Mouse (Mus musculus) heart, adult 2 months (tissue): ENCODE results near the gene Kremen1. TPM values are rescaled to one million over a fixed set of nuclear protein-coding genes. Genes with fewer than 3 reads are reported as not detected.
A peak's percentile ranks its signal among the peaks of the same experiment; 100 is the strongest.

ENCODE experiments used
- DNase-seq, 2 experiments: peaks; one replicate each; pipeline ENCODE4 v3.0.0; 2021
- H3K27ac ChIP-seq: fragments of 200-600 bp; 2 replicates; pipeline ENCODE4 v1.8.1; 2022
- H3K27me3 ChIP-seq: fragments of 200-500 bp; 2 replicates; pipeline ENCODE4 v1.6.1; 2012; ENCODE audit warnings: mild to moderate bottlenecking, low read length, inconsistent platforms, mixed read lengths; ENCODE audit not compliant: control insufficient read depth, insufficient read depth
- H3K36me3 ChIP-seq: fragments of 200-500 bp; 2 replicates; pipeline ENCODE4 v1.6.1; 2012; ENCODE audit warnings: low read length, inconsistent platforms; ENCODE audit not compliant: control insufficient read depth, insufficient read depth
- H3K4me1 ChIP-seq: fragments of 200-500 bp; 2 replicates; pipeline ENCODE4 v1.6.1; 2011; ENCODE audit warnings: low read length; ENCODE audit not compliant: control insufficient read depth, insufficient read depth
- H3K4me3 ChIP-seq: fragments of 200-600 bp; 2 replicates; pipeline ENCODE4 v1.8.1; 2022
- H3K79me2 ChIP-seq: fragments of 200-500 bp; replicated peaks from 2 replicates; pipeline ENCODE4 v1.6.1; 2012; ENCODE audit warnings: mild to moderate bottlenecking, inconsistent platforms, low read length, moderate library complexity, mixed read lengths; ENCODE audit not compliant: control insufficient read depth, insufficient read depth
- H3K9ac ChIP-seq: fragments of 200-500 bp; 2 replicates; pipeline ENCODE4 v1.6.1; 2012; ENCODE audit warnings: low read depth, mild to moderate bottlenecking, control low read depth, inconsistent platforms, low read length, mixed read lengths
- CTCF ChIP-seq: fragments of 200-600 bp; IDR thresholded peaks from 2 replicates; pipeline ENCODE4 v1.8.1; 2022; ENCODE audit warnings: antibody characterized with exemption, mild to moderate bottlenecking, moderate library complexity
- EP300 ChIP-seq: fragments of 200-500 bp; IDR thresholded peaks from 2 replicates; pipeline ENCODE4 v1.6.1; 2011; ENCODE audit warnings: low read depth, low read length, control low read depth; ENCODE audit not compliant: insufficient read depth
- POLR2A ChIP-seq: fragments of 200-500 bp; IDR thresholded peaks from 2 replicates; pipeline ENCODE4 v1.6.1; 2011; ENCODE audit warnings: mild to moderate bottlenecking, low read depth, low read length, control low read depth; ENCODE audit not compliant: insufficient read depth
- WGBS: fragments of 180-500 bp; shearing (Covaris S2); methylation state at CpG from one replicate; pipeline ENCODE4 v1.1.7; 2018; 5-methylcytosine and 5-hydroxymethylcytosine counted together
- intact Hi-C: fragments of 180-260 bp; cut with DNase I; formaldehyde crosslinking; loops from one replicate; pipeline ENCODE4 v1.15.1; 2025
- polyA plus RNA-seq: library from polyadenylated mRNA; depleted of rRNA; stranded (reverse); fragments of >200 nt; gene quantifications from 2 replicates; pipeline ENCODE4 v1.2.3, GENCODE M21; 2012
- total RNA-seq, 2 experiments: library from RNA; stranded (reverse); gene quantifications; 2 replicates each; pipeline ENCODE4 v1.2.3; 2021

Kremen1 gene
- total and polyA plus RNA-seq, 3 experiments, result 59.7 to 93.9 (median 80.3) TPM

- Histone ChIP-seq H3K4me1 (no peaks in the 10 kb centered on the region), H3K9ac (no peak overlapping the region), H3K27me3 (no peaks in the 10 kb centered on the region), H3K79me2 (no peaks in the 10 kb centered on the region), H3K36me3 (no peaks in the 10 kb centered on the region), H3K4me3 (no peak overlapping the region), H3K27ac (peak overlapping the region; percentile 11; the same call in 1 of the 2 replicates)
- peak; percentile 48 to 49 for DNase-seq
- WGBS, result 41% methylated on average over 10 of the region's 10 CpGs
- intact Hi-C loops, result no loop called here
- no peak for TF ChIP-seq POLR2A
- TF ChIP-seq EP300, result no peak
- no peak for TF ChIP-seq CTCF
Observed at GRCm38 (mm10) chr11:5154961-5155805, 106.2 kb downstream of the Kremen1 start.

DNA sequence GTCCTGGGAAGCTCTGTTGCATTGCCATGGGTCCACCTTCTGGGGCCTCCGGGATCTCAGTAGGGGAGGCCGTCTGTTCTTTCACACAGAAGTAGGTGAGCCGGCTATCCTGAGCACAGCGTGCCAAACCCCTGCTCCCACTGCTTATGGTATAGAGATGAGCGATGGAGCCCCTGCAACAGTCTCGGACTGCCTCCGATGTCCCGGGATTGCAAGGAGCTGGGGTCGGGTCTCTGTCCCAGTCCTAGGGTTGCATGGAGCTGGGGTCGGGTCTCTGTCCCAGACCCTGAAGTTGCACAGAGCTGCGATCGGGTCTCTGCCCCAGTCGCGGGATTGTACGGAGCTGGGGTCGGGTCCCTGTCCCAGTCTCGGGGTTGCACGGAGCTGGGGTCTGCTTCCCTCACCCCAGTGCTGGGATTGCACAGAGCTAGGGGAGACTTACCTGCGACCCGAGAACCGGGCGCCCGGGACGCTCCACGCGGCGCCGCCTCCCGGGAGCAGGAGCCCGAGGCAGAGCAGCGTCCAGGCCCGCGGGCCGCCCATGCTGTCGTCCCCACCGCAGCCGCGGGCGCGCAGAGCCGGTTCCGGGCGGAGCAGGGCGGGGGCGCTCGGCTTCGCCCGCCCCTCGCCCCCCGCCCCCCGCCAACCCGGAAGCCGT is 109.5 kb downstream of the Kremen1 start, which contains the start of gene Emid1:
Gene Emid1, minus strand, starts transcription at position 578 of the 658 bp plus-strand sequence.
- Histone ChIP-seq H3K36me3 (no peaks in the 10 kb centered on the region), H3K4me1 (no peaks in the 10 kb centered on the region), H3K79me2 (no peaks in the 10 kb centered on the region), H3K27me3 (no peaks in the 10 kb centered on the region), H3K4me3 (peak within 1 kb of the TSS; percentile 43), H3K27ac (peak within 1 kb of the TSS; percentile 12), H3K9ac (peak within 1 kb of the TSS; percentile 51)
- WGBS, result 7% methylated on average over 52 of the region's 53 CpGs
- TF ChIP-seq CTCF (no peak), EP300 (no peak)
- DNase-seq, result peak in 1 of 2 experiments; percentile 34
- intact Hi-C loops, result no loop called here

DNA sequence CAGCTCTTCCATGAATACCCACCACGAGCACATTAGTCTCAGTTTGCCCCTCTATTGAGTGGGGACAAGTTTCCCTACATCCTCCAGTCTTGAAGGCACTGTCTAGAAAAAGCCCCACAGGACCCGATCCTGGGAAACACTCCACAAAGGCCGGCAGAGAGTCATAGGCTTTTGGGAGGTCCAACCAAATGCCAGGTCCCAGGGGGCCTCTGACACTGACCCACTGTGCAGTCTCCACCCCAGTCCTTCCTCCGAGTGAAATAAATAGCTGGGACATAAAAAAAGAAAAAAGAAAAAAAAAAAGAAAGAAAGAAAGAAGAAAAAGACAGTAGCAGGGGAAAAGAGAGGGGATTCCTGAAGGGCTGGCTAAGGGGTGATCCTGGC is 110.1 kb downstream of the Kremen1 start:
- H3K27me3 ChIP-seq, result no peaks in the 10 kb centered on the region
- no peak overlapping the region for H3K9ac ChIP-seq
- no peak overlapping the region; the same call in none of the 2 replicates for H3K27ac ChIP-seq
- H3K4me1 ChIP-seq, result no peaks in the 10 kb centered on the region
- TF ChIP-seq CTCF (no peak), EP300 (no peak), POLR2A (no peak)
- intact Hi-C loops, result no loop called here
- DNase-seq, result peak in 1 of 2 experiments; percentile 47
- 53% methylated on average over 4 of the region's 4 CpGs for WGBS
- H3K36me3 ChIP-seq, result no peaks in the 10 kb centered on the region
- no peaks in the 10 kb centered on the region for H3K79me2 ChIP-seq
- no peak overlapping the region; the same call in 1 of the 2 replicates for H3K4me3 ChIP-seq

- H3K36me3 ChIP-seq, result no peaks in the 10 kb centered on the region
- no peak for DNase-seq
- H3K9ac ChIP-seq, result no peak overlapping the region
- no peak overlapping the region for H3K4me3 ChIP-seq
- no peak overlapping the region for H3K27ac ChIP-seq
- WGBS, result 62% methylated on average over 9 of the region's 9 CpGs
- no peaks in the 10 kb centered on the region for H3K4me1 ChIP-seq
- H3K79me2 ChIP-seq, result no peaks in the 10 kb centered on the region
- TF ChIP-seq CTCF, result no peak
- no peak for TF ChIP-seq POLR2A
- TF ChIP-seq EP300, result no peak
- H3K27me3 ChIP-seq, result no peaks in the 10 kb centered on the region
- intact Hi-C loops, result no loop called here
Observed at GRCm38 (mm10) chr11:5150416-5151246, 110.7 kb downstream of the Kremen1 start.

- no peaks in the 10 kb centered on the region for H3K79me2 ChIP-seq
- 84% methylated on average over 9 of the region's 9 CpGs for WGBS
- no peaks in the 10 kb centered on the region for H3K36me3 ChIP-seq
- no peaks in the 10 kb centered on the region for H3K4me1 ChIP-seq
- no peak overlapping the region for H3K9ac ChIP-seq
- DNase-seq, result no peak
- no peak overlapping the region for H3K4me3 ChIP-seq
- H3K27me3 ChIP-seq, result no peaks in the 10 kb centered on the region
- TF ChIP-seq POLR2A, result no peak
- no peak for TF ChIP-seq EP300
- no peak for TF ChIP-seq CTCF
- no peak overlapping the region for H3K27ac ChIP-seq
- intact Hi-C loops, result no loop called here
Observed at GRCm38 (mm10) chr11:5149955-5150354, 111.4 kb downstream of the Kremen1 start.
